Mouse (Mus musculus) hindbrain, embryonic 12.5 days (tissue): ENCODE measurements around the gene Fam160a2. TPM values are rescaled to one million over a fixed set of nuclear protein-coding genes. Genes with fewer than 3 reads are reported as not detected.
"Not testable (repeated sequence)": the region's sequence is repeated elsewhere in the genome, so short reads cannot be mapped to it uniquely, and the experiment has no call there.

ENCODE experiments used
- ATAC-seq: fragments of 200-750 bp; cut with Nextera tagmentation; 2 replicates; pipeline ENCODE4 v1.8.0; 2017; ENCODE audit warnings: moderate TSS enrichment; ENCODE audit not compliant: low FRiP score
- H3K27ac ChIP-seq: fragments of 300-500 bp; sonication (generic); 2 replicates; pipeline ENCODE4 v1.5.1; 2016; ENCODE audit warnings: mild to moderate bottlenecking
- H3K27me3 ChIP-seq: fragments of 300-500 bp; sonication (generic); 2 replicates; pipeline ENCODE4 v1.6.1; 2016; ENCODE audit warnings: mild to moderate bottlenecking
- H3K36me3 ChIP-seq: fragments of 300-500 bp; sonication (generic); 2 replicates; pipeline ENCODE4 v1.6.1; 2016; ENCODE audit warnings: mild to moderate bottlenecking
- H3K4me1 ChIP-seq: fragments of 300-500 bp; sonication (generic); 2 replicates; pipeline ENCODE4 v1.6.1; 2016
- H3K4me2 ChIP-seq: fragments of 300-500 bp; sonication (generic); replicated peaks from 2 replicates; pipeline ENCODE4 v1.6.1; 2016; ENCODE audit warnings: mild to moderate bottlenecking
- H3K4me3 ChIP-seq: fragments of 300-500 bp; sonication (generic); 2 replicates; pipeline ENCODE4 v1.5.1; 2016; ENCODE audit warnings: mild to moderate bottlenecking
- H3K9ac ChIP-seq: fragments of 300-500 bp; sonication (generic); 2 replicates; pipeline ENCODE4 v1.6.1; 2016; ENCODE audit warnings: mild to moderate bottlenecking, moderate library complexity
- H3K9me3 ChIP-seq: fragments of 300-500 bp; sonication (generic); replicated peaks from 2 replicates; pipeline ENCODE4 v1.6.1; 2016; ENCODE audit warnings: mild to moderate bottlenecking
- WGBS: fragments of 180-500 bp; shearing (Covaris S2); methylation state at CpG from one replicate; pipeline ENCODE4 v1.1.7; 2016; 5-methylcytosine and 5-hydroxymethylcytosine counted together
- polyA plus RNA-seq: library from polyadenylated mRNA; unstranded; fragments of >200 nt; fragmentation: Nextera tagmentation; extraction: Ambion mirVana; gene quantifications from 2 replicates; pipeline ENCODE4 v1.2.1, GENCODE M21; 2016

Gene Fam160a2
- polyA plus RNA-seq, 1 experiment from 2014 or later: 44.7 TPM

- 100% methylated on average over 1 of the region's 1 CpGs for WGBS
- ATAC-seq: no peak
- Histone ChIP-seq H3K4me3 (no peak within 1 kb of the TSS), H3K9ac (no peak within 1 kb of the TSS), H3K4me1 (no peaks in the 10 kb centered on the region), H3K4me2 (no peak within 1 kb of the TSS), H3K36me3 (peaks cover 47% of the 10 kb centered on the region), H3K9me3 (no peaks in the 10 kb centered on the region), H3K27me3 (no peaks in the 10 kb centered on the region), H3K27ac (no peak within 1 kb of the TSS)
Observed at GRCm38 (mm10) chr7:105374866-105375265, 25.0 kb downstream of the Fam160a2 start, which contains the start of gene Gm5901. Gene Gm5901, plus strand, starts transcription at chr7:105375038.

- 94% methylated on average over 3 of the region's 3 CpGs for WGBS
- peaks cover 38% of the 10 kb centered on the region for H3K36me3 ChIP-seq
- no peak overlapping the region for H3K4me3 ChIP-seq
- no peak for ATAC-seq
- no peaks in the 10 kb centered on the region for H3K4me1 ChIP-seq
- H3K9ac ChIP-seq: no peak overlapping the region
- no peak overlapping the region for H3K4me2 ChIP-seq
- no peaks in the 10 kb centered on the region for H3K27me3 ChIP-seq
- no peaks in the 10 kb centered on the region for H3K9me3 ChIP-seq
- H3K27ac ChIP-seq: no peak overlapping the region
Observed at GRCm38 (mm10) chr7:105373976-105374375, 25.9 kb downstream of the Fam160a2 start.

- WGBS: 90% methylated on average over 4 of the region's 4 CpGs
- Histone ChIP-seq H3K4me3 (no peak overlapping the region), H3K4me1 (no peaks in the 10 kb centered on the region), H3K36me3 (peaks cover 34% of the 10 kb centered on the region), H3K9me3 (no peaks in the 10 kb centered on the region), H3K9ac (no peak overlapping the region), H3K27ac (no peak overlapping the region), H3K27me3 (no peaks in the 10 kb centered on the region), H3K4me2 (no peak overlapping the region)
- no peak for ATAC-seq
Observed at GRCm38 (mm10) chr7:105373509-105373908, 26.3 kb downstream of the Fam160a2 start.

GRCm38 (mm10) chr7:105372912-105373311, 26.9 kb downstream of the Fam160a2 start:
- Histone ChIP-seq H3K9ac (no peak overlapping the region), H3K9me3 (no peaks in the 10 kb centered on the region), H3K36me3 (peaks cover 30% of the 10 kb centered on the region), H3K27ac (no peak overlapping the region), H3K4me1 (no peaks in the 10 kb centered on the region), H3K4me2 (no peak overlapping the region), H3K27me3 (no peaks in the 10 kb centered on the region), H3K4me3 (no peak overlapping the region)
- WGBS: 91% methylated on average over 1 of the region's 1 CpGs
- no peak for ATAC-seq

GRCm38 (mm10) chr7:105368521-105368920, 31.3 kb downstream of the Fam160a2 start:
- no peak overlapping the region for H3K4me3 ChIP-seq
- no peaks in the 10 kb centered on the region for H3K9me3 ChIP-seq
- ATAC-seq: no peak
- H3K27ac ChIP-seq: no peak overlapping the region
- H3K27me3 ChIP-seq: no peaks in the 10 kb centered on the region
- H3K4me1 ChIP-seq: no peaks in the 10 kb centered on the region
- no peak overlapping the region for H3K4me2 ChIP-seq
- no peak overlapping the region for H3K9ac ChIP-seq
- H3K36me3 ChIP-seq: 0 out of 2 replicates have a peak, but pooled peaks cover 7% of the 10 kb centered on the region
- WGBS: 93% methylated on average over 4 of the region's 4 CpGs

GRCm38 (mm10) chr7:105367930-105368329, 31.9 kb downstream of the Fam160a2 start, which contains the start of gene Olfr692:
Gene Olfr692, plus strand, starts transcription at chr7:105368230.
- no peaks in the 10 kb centered on the region for H3K9me3 ChIP-seq
- no peaks in the 10 kb centered on the region for H3K27me3 ChIP-seq
- no peaks in the 10 kb centered on the region for H3K4me1 ChIP-seq
- no peak within 1 kb of the TSS for H3K4me2 ChIP-seq
- ATAC-seq: no peak
- H3K4me3 ChIP-seq: no peak within 1 kb of the TSS
- no peak within 1 kb of the TSS for H3K9ac ChIP-seq
- H3K36me3 ChIP-seq: 0 out of 2 replicates have a peak, but pooled peaks cover 6% of the 10 kb centered on the region
- WGBS: 92% methylated on average over 1 of the region's 1 CpGs
- no peak within 1 kb of the TSS for H3K27ac ChIP-seq

- H3K4me1 ChIP-seq: no peaks in the 10 kb centered on the region
- no peak overlapping the region for H3K4me3 ChIP-seq
- 81% methylated on average over 5 of the region's 5 CpGs for WGBS
- H3K27me3 ChIP-seq: no peaks in the 10 kb centered on the region
- H3K9ac ChIP-seq: no peak overlapping the region
- no peak overlapping the region for H3K27ac ChIP-seq
- H3K4me2 ChIP-seq: no peak overlapping the region
- H3K36me3 ChIP-seq: 0 out of 2 replicates have a peak, but pooled peaks cover 6% of the 10 kb centered on the region
- H3K9me3 ChIP-seq: no peaks in the 10 kb centered on the region
- ATAC-seq: no peak
Observed at GRCm38 (mm10) chr7:105367268-105367667, 32.6 kb downstream of the Fam160a2 start.

- Histone ChIP-seq H3K9me3 (no peaks in the 10 kb centered on the region), H3K9ac (no peak overlapping the region), H3K4me3 (no peak overlapping the region), H3K4me1 (no peaks in the 10 kb centered on the region), H3K27me3 (no peaks in the 10 kb centered on the region), H3K4me2 (no peak overlapping the region), H3K36me3 (no peaks in the 10 kb centered on the region), H3K27ac (no peak overlapping the region)
- no peak for ATAC-seq
- 82% methylated on average over 2 of the region's 2 CpGs for WGBS
Observed at GRCm38 (mm10) chr7:105361713-105362112, 38.1 kb downstream of the Fam160a2 start.

- H3K4me1 ChIP-seq, H3K36me3 ChIP-seq, H3K9me3 ChIP-seq, H3K4me3 ChIP-seq, H3K27me3 ChIP-seq, H3K27ac ChIP-seq, H3K4me2 ChIP-seq, H3K9ac ChIP-seq: not testable (repeated sequence)
- ATAC-seq: peak; percentile 98
- 94% methylated on average over 1 of the region's 2 CpGs for WGBS
Observed at GRCm38 (mm10) chr7:105356487-105356886, 43.4 kb downstream of the Fam160a2 start.

- H3K4me1 ChIP-seq, H3K27ac ChIP-seq, H3K4me3 ChIP-seq, H3K27me3 ChIP-seq, H3K36me3 ChIP-seq, H3K9ac ChIP-seq, H3K9me3 ChIP-seq, H3K4me2 ChIP-seq: not testable (repeated sequence)
- WGBS: no CpG with 5 or more reads among the region's 5 CpGs
- ATAC-seq: peak; percentile 83
Observed at GRCm38 (mm10) chr7:105356064-105356463, 43.8 kb downstream of the Fam160a2 start.

GRCm38 (mm10) chr7:105342752-105343151, 57.1 kb downstream of the Fam160a2 start:
- H3K4me1 ChIP-seq: no peaks in the 10 kb centered on the region
- no peaks in the 10 kb centered on the region for H3K9me3 ChIP-seq
- ATAC-seq: no peak
- H3K27ac ChIP-seq: no peak overlapping the region
- 85% methylated on average over 2 of the region's 2 CpGs for WGBS
- H3K4me2 ChIP-seq: no peak overlapping the region
- H3K36me3 ChIP-seq: no peaks in the 10 kb centered on the region
- no peak overlapping the region for H3K4me3 ChIP-seq
- H3K27me3 ChIP-seq: no peaks in the 10 kb centered on the region
- H3K9ac ChIP-seq: no peak overlapping the region

GRCm38 (mm10) chr7:105342170-105342569, 57.7 kb downstream of the Fam160a2 start, which contains the start of gene Olfr691:
Gene Olfr691, minus strand, starts transcription at chr7:105342270.
- 55% methylated on average over 1 of the region's 1 CpGs for WGBS

GRCm38 (mm10) chr7:105334004-105334403, 65.8 kb downstream of the Fam160a2 start, which contains the start of gene Olfr690:
Gene Olfr690, minus strand, starts transcription at chr7:105334104.
- Histone ChIP-seq H3K27ac (no peak within 1 kb of the TSS), H3K27me3 (no peaks in the 10 kb centered on the region), H3K9me3 (no peaks in the 10 kb centered on the region), H3K36me3 (no peaks in the 10 kb centered on the region), H3K4me1 (no peaks in the 10 kb centered on the region), H3K4me3 (no peak within 1 kb of the TSS), H3K4me2 (no peak within 1 kb of the TSS), H3K9ac (no peak within 1 kb of the TSS)
- no peak for ATAC-seq
- WGBS: 84% methylated on average over 1 of the region's 1 CpGs

More at GRCm38 (mm10) chr7:105342170-105342569, 57.7 kb downstream of the Fam160a2 start, which contains the start of gene Olfr691:
- H3K9me3 ChIP-seq: no peaks in the 10 kb centered on the region
- H3K4me2 ChIP-seq: no peak within 1 kb of the TSS
- H3K36me3 ChIP-seq: no peaks in the 10 kb centered on the region
- no peak within 1 kb of the TSS for H3K9ac ChIP-seq
- H3K27me3 ChIP-seq: no peaks in the 10 kb centered on the region
- H3K4me3 ChIP-seq: no peak within 1 kb of the TSS
- no peak for ATAC-seq
- no peak within 1 kb of the TSS for H3K27ac ChIP-seq
- H3K4me1 ChIP-seq: no peaks in the 10 kb centered on the region
